Mouse (Mus musculus) testis, adult 2 months (tissue): Measurements from ENCODE around the gene 6030408B16Rik. TPM values are rescaled to one million over a fixed set of nuclear protein-coding genes. Genes with fewer than 3 reads are reported as not detected.
"Not testable (repeated sequence)": the region's sequence is repeated elsewhere in the genome, so short reads cannot be mapped to it uniquely, and the experiment has no call there.

Experiments used
- H3K27ac ChIP-seq: fragments of 200-500 bp; 2 replicates; pipeline ENCODE4 v1.5.1; 2012; ENCODE audit warnings: low read depth, low read length; ENCODE audit not compliant: control insufficient read depth, insufficient read depth
- H3K27me3 ChIP-seq: fragments of 200-500 bp; 2 replicates; pipeline ENCODE4 v1.6.1; 2012; ENCODE audit warnings: mild to moderate bottlenecking, low read length, moderate library complexity; ENCODE audit not compliant: control insufficient read depth, insufficient read depth
- H3K36me3 ChIP-seq: fragments of 200-500 bp; 2 replicates; pipeline ENCODE4 v1.6.1; 2012; ENCODE audit warnings: mild to moderate bottlenecking, low read length; ENCODE audit not compliant: control insufficient read depth, insufficient read depth
- H3K4me1 ChIP-seq: fragments of 200-500 bp; 2 replicates; pipeline ENCODE4 v1.6.1; 2012; ENCODE audit warnings: low read length; ENCODE audit not compliant: control insufficient read depth, insufficient read depth
- H3K4me3 ChIP-seq: fragments of 200-500 bp; 2 replicates; pipeline ENCODE4 v1.5.1; 2012; ENCODE audit warnings: low read depth, mild to moderate bottlenecking, low read length, moderate library complexity, mixed read lengths; ENCODE audit not compliant: control insufficient read depth
- CTCF ChIP-seq: fragments of 200-500 bp; IDR thresholded peaks from 2 replicates; pipeline ENCODE4 v1.5.1; 2012; ENCODE audit warnings: low read depth, mild to moderate bottlenecking, inconsistent platforms, low read length, moderate library complexity; ENCODE audit not compliant: control insufficient read depth, insufficient read depth, insufficient replicate concordance
- POLR2A ChIP-seq: fragments of 200-500 bp; IDR thresholded peaks from 2 replicates; pipeline ENCODE4 v1.6.1; 2012; ENCODE audit warnings: low read depth, mild to moderate bottlenecking, inconsistent platforms, low read length, moderate library complexity; ENCODE audit not compliant: control insufficient read depth
- polyA plus RNA-seq: library from polyadenylated mRNA; depleted of rRNA; stranded (reverse); fragments of >200 nt; gene quantifications from 2 replicates; pipeline ENCODE4 v1.2.3, GENCODE M21; 2012

The 6030408B16Rik gene
- polyA plus RNA-seq, 1 experiment, result 10.4 TPM

GRCm38 (mm10) chr15:101320010-101320617 is 27.1 kb downstream of the 6030408B16Rik start:
- H3K4me3 ChIP-seq, result no peak overlapping the region
- H3K4me1 ChIP-seq, result peaks cover 7% of the 10 kb centered on the region
- TF ChIP-seq POLR2A (no peak), CTCF (no peak)
- H3K27ac ChIP-seq, result peak overlapping the region; percentile 76
- no peaks in the 10 kb centered on the region for H3K27me3 ChIP-seq
- no peaks in the 10 kb centered on the region for H3K36me3 ChIP-seq

GRCm38 (mm10) chr15:101320618-101321041 is 27.6 kb downstream of the 6030408B16Rik start:
- TF ChIP-seq POLR2A (no peak), CTCF (no peak)
- H3K27ac ChIP-seq, result peak overlapping the region; percentile 70
- peaks cover 7% of the 10 kb centered on the region for H3K4me1 ChIP-seq
- no peak overlapping the region for H3K4me3 ChIP-seq
- H3K36me3 ChIP-seq, result no peaks in the 10 kb centered on the region
- H3K27me3 ChIP-seq, result no peaks in the 10 kb centered on the region

- Histone ChIP-seq H3K36me3 (no peaks in the 10 kb centered on the region), H3K4me3 (no peak overlapping the region), H3K27me3 (no peaks in the 10 kb centered on the region), H3K4me1 (peaks cover 6% of the 10 kb centered on the region), H3K27ac (peak overlapping the region; percentile 19)
- TF ChIP-seq CTCF (no peak), POLR2A (no peak)
These were observed 28.1 kb downstream of the 6030408B16Rik start for GRCm38 (mm10) chr15:101321126-101321525.

GRCm38 (mm10) chr15:101322106-101322505 is 29.1 kb downstream of the 6030408B16Rik start:
- Histone ChIP-seq H3K27me3 (no peaks in the 10 kb centered on the region), H3K36me3 (no peaks in the 10 kb centered on the region), H3K4me3 (no peak overlapping the region), H3K27ac (no peak overlapping the region; the same call in 1 of the 2 replicates), H3K4me1 (peaks cover 9% of the 10 kb centered on the region)
- TF ChIP-seq CTCF, result no peak

- no peaks in the 10 kb centered on the region for H3K27me3 ChIP-seq
- peaks cover 15% of the 10 kb centered on the region for H3K4me1 ChIP-seq
- H3K4me3 ChIP-seq, result no peak overlapping the region
- no peaks in the 10 kb centered on the region for H3K36me3 ChIP-seq
- H3K27ac ChIP-seq, result no peak overlapping the region; the same call in 1 of the 2 replicates
- no peak for TF ChIP-seq CTCF
- no peak for TF ChIP-seq POLR2A
These were observed 29.6 kb downstream of the 6030408B16Rik start for GRCm38 (mm10) chr15:101322640-101323039.

- TF ChIP-seq CTCF (no peak; the same call in 1 of the 2 replicates), POLR2A (no peak)
- no peak overlapping the region for H3K4me3 ChIP-seq
- peaks cover 16% of the 10 kb centered on the region for H3K4me1 ChIP-seq
- no peaks in the 10 kb centered on the region for H3K36me3 ChIP-seq
- no peaks in the 10 kb centered on the region for H3K27me3 ChIP-seq
- H3K27ac ChIP-seq, result no peak overlapping the region
These were observed 30.5 kb downstream of the 6030408B16Rik start for GRCm38 (mm10) chr15:101323511-101323910.

DNA sequence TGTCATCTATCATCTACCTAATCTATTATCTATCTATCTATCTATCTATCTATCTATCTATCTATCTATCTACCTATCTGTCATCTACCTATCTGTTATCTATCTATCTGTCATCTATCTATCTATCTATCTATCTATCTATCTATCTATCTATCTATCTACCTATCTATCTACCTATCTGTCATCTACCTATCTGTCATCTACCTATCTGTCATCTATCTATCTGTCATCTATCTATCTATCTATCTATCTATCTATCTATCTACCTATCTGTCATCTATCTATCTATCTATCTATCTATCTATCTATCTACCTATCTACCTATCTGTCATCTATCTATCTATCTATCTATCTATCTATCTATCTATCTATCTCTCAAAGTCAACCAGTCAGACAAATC is 31.4 kb downstream of the 6030408B16Rik start:
- H3K4me3 ChIP-seq, H3K36me3 ChIP-seq, H3K27ac ChIP-seq, H3K27me3 ChIP-seq: not testable (repeated sequence)
- peaks cover 16% of the 10 kb centered on the region for H3K4me1 ChIP-seq
